Mouse (Mus musculus): Measurements from ENCODE around the gene Pnkd.

- TF ChIP-seq CTCF (IDR thresholded peaks at IDR 0.05; ENCODE audit: insufficient read depth, low read depth, low read length) (no peak), POLR2A (IDR thresholded peaks at IDR 0.05; ENCODE audit: insufficient read depth, low read depth, low read length) (no peak)
Measured at GRCm38 (mm10) chr1:74342308-74342707, 57.6 kb downstream of the Pnkd start.
